Mouse (Mus musculus): ENCODE data around the gene C1ra. TPM values are rescaled to one million over a fixed set of nuclear protein-coding genes. Genes with fewer than 3 reads are reported as not detected.
A peak's percentile ranks its signal among the peaks of the same experiment; 100 is the strongest.
"Not testable (repeated sequence)": the region's sequence is repeated elsewhere in the genome, so short reads cannot be mapped to it uniquely, and the experiment has no call there.

The C1ra gene
- polyA plus RNA-seq (2015; fragmentation: Nextera tagmentation; extraction: Ambion mirVana): 0.09 and 0.12 TPM in 2 replicates

GRCm38 (mm10) chr6:124512355-124512836 is at the start of gene C1ra:
TSS of gene C1ra (plus strand) at chr6:124512405.
- 7% methylated on average over 6 of the region's 6 CpGs for WGBS

GRCm38 (mm10) chr6:124463881-124464291 is 48.3 kb upstream of the C1ra start:
- Histone ChIP-seq H3K36me3 (ENCODE audit: poor library complexity, severe bottlenecking) (peaks cover 14% of the 10 kb centered on the region), H3K4me1 (peaks cover 17% of the 10 kb centered on the region), H3K9ac (peak overlapping the region; percentile 74), H3K4me2 (peak overlapping the region; percentile 82), H3K9me3 (replicated peaks) (no peaks in the 10 kb centered on the region), H3K27me3 (no peaks in the 10 kb centered on the region), H3K4me3 (peak overlapping the region; percentile 55), H3K27ac (peak overlapping the region; percentile 69)
- WGBS: 25% methylated on average over 8 of the region's 8 CpGs
- peak; percentile 25; the same call in 1 of the 2 replicates for ATAC-seq

More at GRCm38 (mm10) chr6:124512355-124512836, at the start of gene C1ra:
- no peaks in the 10 kb centered on the region for H3K36me3 ChIP-seq (ENCODE audit: poor library complexity, severe bottlenecking)
- H3K4me1 ChIP-seq: no peaks in the 10 kb centered on the region
- H3K9me3 ChIP-seq (replicated peaks): no peaks in the 10 kb centered on the region
- H3K4me3 ChIP-seq: no peak within 1 kb of the TSS
- no peaks in the 10 kb centered on the region for H3K27me3 ChIP-seq
- H3K27ac ChIP-seq: no peak within 1 kb of the TSS
- no peak within 1 kb of the TSS for H3K9ac ChIP-seq
- no peak for ATAC-seq
- peak within 1 kb of the TSS; percentile 26; the same call in 1 of the 2 replicates for H3K4me2 ChIP-seq

GRCm38 (mm10) chr6:124464305-124465271 is 47.6 kb upstream of the C1ra start, which contains the start of gene Clstn3:
TSS of gene Clstn3 (minus strand) at chr6:124464794.
- Histone ChIP-seq H3K4me1 (peaks cover 17% of the 10 kb centered on the region), H3K36me3 (ENCODE audit: poor library complexity, severe bottlenecking) (peaks cover 10% of the 10 kb centered on the region), H3K9ac (peak within 1 kb of the TSS; percentile 74), H3K27me3 (no peaks in the 10 kb centered on the region), H3K4me3 (peak within 1 kb of the TSS; percentile 55), H3K9me3 (replicated peaks) (no peaks in the 10 kb centered on the region), H3K4me2 (peak within 1 kb of the TSS; percentile 82), H3K27ac (peak within 1 kb of the TSS; percentile 69)
- peak; percentile 98 for ATAC-seq
- 4% methylated on average over 27 of the region's 27 CpGs for WGBS

GRCm38 (mm10) chr6:124465299-124465698 is 46.9 kb upstream of the C1ra start:
- no peak overlapping the region for H3K27ac ChIP-seq
- peak overlapping the region; percentile 82 for H3K4me2 ChIP-seq
- no peaks in the 10 kb centered on the region for H3K27me3 ChIP-seq
- peak overlapping the region; percentile 55 for H3K4me3 ChIP-seq
- WGBS: 44% methylated on average over 6 of the region's 6 CpGs
- peaks cover 4% of the 10 kb centered on the region; the same call in 1 of the 2 replicates for H3K36me3 ChIP-seq (ENCODE audit: poor library complexity, severe bottlenecking)
- no peak for ATAC-seq
- H3K9me3 ChIP-seq (replicated peaks): no peaks in the 10 kb centered on the region
- peak overlapping the region; percentile 74 for H3K9ac ChIP-seq
- peaks cover 17% of the 10 kb centered on the region for H3K4me1 ChIP-seq

GRCm38 (mm10) chr6:124465729-124466128 is 46.5 kb upstream of the C1ra start:
- Histone ChIP-seq H3K9ac (peak overlapping the region; percentile 74), H3K4me3 (no peak overlapping the region), H3K27me3 (no peaks in the 10 kb centered on the region), H3K4me2 (peak overlapping the region; percentile 82; the same call in 1 of the 2 replicates), H3K4me1 (peaks cover 17% of the 10 kb centered on the region), H3K27ac (no peak overlapping the region), H3K36me3 (ENCODE audit: poor library complexity, severe bottlenecking) (peaks cover 4% of the 10 kb centered on the region; the same call in 1 of the 2 replicates), H3K9me3 (replicated peaks) (no peaks in the 10 kb centered on the region)
- ATAC-seq: no peak
- 75% methylated on average over 6 of the region's 6 CpGs for WGBS

- no peak for ATAC-seq
- H3K36me3 ChIP-seq (ENCODE audit: poor library complexity, severe bottlenecking): no peaks in the 10 kb centered on the region
Observed at GRCm38 (mm10) chr6:124471121-124471520, 41.1 kb upstream of the C1ra start.

GRCm38 (mm10) chr6:124471783-124472638 is 40.2 kb upstream of the C1ra start:
- not testable (repeated sequence) for H3K4me2 ChIP-seq; ATAC-seq; H3K27me3 ChIP-seq; H3K9ac ChIP-seq; H3K4me3 ChIP-seq; H3K36me3 ChIP-seq (ENCODE audit: poor library complexity, severe bottlenecking); H3K9me3 ChIP-seq (replicated peaks); H3K4me1 ChIP-seq; H3K27ac ChIP-seq
- WGBS: 86% methylated on average over 6 of the region's 6 CpGs

More at GRCm38 (mm10) chr6:124471121-124471520, 41.1 kb upstream of the C1ra start:
- WGBS: 91% methylated on average over 3 of the region's 3 CpGs
- Histone ChIP-seq H3K9me3 (replicated peaks) (no peaks in the 10 kb centered on the region), H3K9ac (no peak overlapping the region), H3K4me3 (no peak overlapping the region), H3K4me1 (no peaks in the 10 kb centered on the region), H3K27me3 (no peaks in the 10 kb centered on the region), H3K4me2 (no peak overlapping the region), H3K27ac (no peak overlapping the region)

- no peak for ATAC-seq
- WGBS: 41% methylated on average over 6 of the region's 6 CpGs
- H3K4me2 ChIP-seq: no peak overlapping the region
- no peak overlapping the region for H3K9ac ChIP-seq
- no peak overlapping the region for H3K27ac ChIP-seq
- H3K36me3 ChIP-seq (ENCODE audit: poor library complexity, severe bottlenecking): no peaks in the 10 kb centered on the region
- H3K4me3 ChIP-seq: no peak overlapping the region
- no peaks in the 10 kb centered on the region for H3K4me1 ChIP-seq
- H3K27me3 ChIP-seq: no peaks in the 10 kb centered on the region
- H3K9me3 ChIP-seq (replicated peaks): no peaks in the 10 kb centered on the region
Observed at GRCm38 (mm10) chr6:124472801-124473200, 39.4 kb upstream of the C1ra start.

GRCm38 (mm10) chr6:124474621-124475020 is 37.6 kb upstream of the C1ra start:
- no peaks in the 10 kb centered on the region for H3K36me3 ChIP-seq (ENCODE audit: poor library complexity, severe bottlenecking)
- no peaks in the 10 kb centered on the region for H3K4me1 ChIP-seq
- whole genome bisulfite sequencing: 85% methylated on average over 11 of the region's 11 CpGs
- H3K27me3 ChIP-seq: no peaks in the 10 kb centered on the region
- no peak overlapping the region for H3K4me3 ChIP-seq
- no peak for ATAC-seq
- H3K9ac ChIP-seq: no peak overlapping the region
- no peak overlapping the region for H3K4me2 ChIP-seq
- H3K27ac ChIP-seq: no peak overlapping the region
- H3K9me3 ChIP-seq (replicated peaks): no peaks in the 10 kb centered on the region

GRCm38 (mm10) chr6:124475335-124476075 is 36.7 kb upstream of the C1ra start:
- not testable (repeated sequence) for H3K9ac ChIP-seq; H3K4me2 ChIP-seq; H3K27me3 ChIP-seq; H3K4me3 ChIP-seq; H3K4me1 ChIP-seq; H3K36me3 ChIP-seq (ENCODE audit: poor library complexity, severe bottlenecking); ATAC-seq; H3K27ac ChIP-seq; H3K9me3 ChIP-seq (replicated peaks)
- 93% methylated on average over 8 of the region's 11 CpGs for WGBS

- no peaks in the 10 kb centered on the region for H3K4me1 ChIP-seq
- no peaks in the 10 kb centered on the region for H3K9me3 ChIP-seq (replicated peaks)
- WGBS: 69% methylated on average over 7 of the region's 7 CpGs
- no peaks in the 10 kb centered on the region for H3K36me3 ChIP-seq (ENCODE audit: poor library complexity, severe bottlenecking)
- no peak overlapping the region for H3K4me2 ChIP-seq
- no peak for ATAC-seq
- H3K27me3 ChIP-seq: no peaks in the 10 kb centered on the region
- no peak overlapping the region for H3K9ac ChIP-seq
- no peak overlapping the region for H3K4me3 ChIP-seq
- no peak overlapping the region for H3K27ac ChIP-seq
Observed at GRCm38 (mm10) chr6:124476216-124476615, 36.0 kb upstream of the C1ra start.
